Mouse (Mus musculus): ENCODE results near the gene Il1rn.

Il1rn gene

GRCm38 (mm10) chr2:24382456-24383230 lies 46.0 kb downstream of the Il1rn start:
- WGBS, result 85% methylated on average over 9 of the region's 9 CpGs

- WGBS, result 79% methylated on average over 3 of the region's 3 CpGs
Measured at GRCm38 (mm10) chr2:24383636-24384035, 47.0 kb downstream of the Il1rn start.

DNA sequence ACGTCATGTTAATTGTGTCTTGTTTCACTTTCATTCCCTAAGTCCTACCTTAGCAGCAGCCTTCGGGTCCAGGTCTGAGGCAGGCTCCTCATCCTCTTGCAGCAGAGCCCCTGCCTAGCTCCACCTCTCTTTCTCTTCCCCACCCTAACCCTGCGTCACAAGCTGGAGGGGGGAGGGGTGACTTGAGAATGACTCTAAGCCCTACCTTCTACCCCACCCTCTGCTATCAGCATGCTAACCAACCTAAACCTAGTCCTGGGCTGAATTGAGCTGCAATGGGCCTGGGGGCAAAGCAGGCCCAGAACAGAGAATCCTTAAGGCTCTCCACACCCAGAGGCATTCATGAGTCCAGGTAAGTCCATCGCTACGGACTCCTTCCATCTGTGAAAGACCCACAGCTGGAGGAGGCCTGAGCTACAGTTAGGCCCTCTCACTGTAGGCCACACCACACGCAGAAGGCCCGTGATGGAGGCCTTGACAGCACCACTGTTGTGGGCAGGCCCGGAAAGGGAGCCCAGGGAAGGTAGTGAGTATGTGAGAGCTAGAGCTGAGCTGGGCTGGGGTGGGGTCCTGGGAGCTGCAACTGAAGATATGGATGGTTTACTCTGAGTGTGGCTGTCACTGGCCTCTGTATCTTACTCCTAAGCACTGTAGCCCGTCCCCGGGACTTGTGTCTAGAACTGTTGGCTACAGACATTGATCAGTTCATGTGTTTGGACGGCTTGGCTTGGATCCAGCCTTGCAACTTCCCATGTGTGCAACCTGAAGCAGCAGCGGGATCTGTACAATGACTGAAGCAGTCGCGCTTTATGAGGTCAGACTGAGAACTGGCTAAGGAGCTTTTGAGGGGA lies 48.7 kb downstream of the Il1rn start:
- 88% methylated on average over 14 of the region's 14 CpGs for WGBS

- 84% methylated on average over 21 of the region's 21 CpGs for WGBS
Measured at GRCm38 (mm10) chr2:24386158-24386963, 49.7 kb downstream of the Il1rn start.

- 75% methylated on average over 2 of the region's 2 CpGs for WGBS
Measured at GRCm38 (mm10) chr2:24386964-24387320, 50.3 kb downstream of the Il1rn start.

GRCm38 (mm10) chr2:24387361-24388283 lies 51.0 kb downstream of the Il1rn start:
- WGBS, result 81% methylated on average over 4 of the region's 4 CpGs

- 77% methylated on average over 2 of the region's 2 CpGs for WGBS
Measured at GRCm38 (mm10) chr2:24393251-24393650, 56.6 kb downstream of the Il1rn start.

DNA sequence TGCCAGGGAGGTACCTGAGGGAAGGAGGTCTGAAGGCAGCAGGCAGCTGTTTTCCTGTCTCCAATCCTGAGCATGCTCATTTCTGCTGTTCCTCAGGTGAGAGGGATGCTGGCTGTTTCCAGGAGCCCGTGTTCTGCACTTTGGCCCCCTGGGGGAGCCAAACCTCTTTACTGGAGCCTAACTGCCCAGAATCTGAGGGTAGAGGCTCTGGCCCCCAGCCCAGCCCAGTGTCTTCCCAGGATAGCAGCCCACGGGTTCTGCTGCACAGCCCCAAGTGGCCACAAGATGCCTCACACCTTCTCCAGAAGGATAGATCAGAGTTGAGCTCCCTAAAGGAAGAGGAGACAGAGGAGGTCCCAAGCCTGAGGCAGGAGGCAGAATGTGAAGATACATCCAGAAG lies 60.5 kb downstream of the Il1rn start:
- WGBS, result 29% methylated on average over 2 of the region's 2 CpGs

GRCm38 (mm10) chr2:24400711-24401110 lies 64.1 kb downstream of the Il1rn start:
- WGBS, result 96% methylated on average over 3 of the region's 3 CpGs
